Mouse (Mus musculus): ENCODE data around the gene Cela3b. TPM values are rescaled to one million over a fixed set of nuclear protein-coding genes. Genes with fewer than 3 reads are reported as not detected.

Gene Cela3b
- polyA plus RNA-seq, 1 experiment from 2014 or later, result 0.42 TPM

- H3K9me3 ChIP-seq (ENCODE audit: low read length), result 0 out of 2 replicates have a peak, but pooled peaks cover 2% of the 10 kb centered on the region
- H3K27me3 ChIP-seq (ENCODE audit: insufficient read depth, low read length), result no peaks in the 10 kb centered on the region
- DNase-seq (no peak), ATAC-seq (no peak)
- no peak overlapping the region for H3K4me3 ChIP-seq (ENCODE audit: low read depth, low read length)
- no peaks in the 10 kb centered on the region for H3K36me3 ChIP-seq (replicated peaks; ENCODE audit: insufficient read depth, low read length)
- no peak overlapping the region for H3K4me2 ChIP-seq (ENCODE audit: low read depth, low read length)
- peaks cover 12% of the 10 kb centered on the region for H3K4me1 ChIP-seq (ENCODE audit: insufficient read depth)
- no peak overlapping the region for H3K9ac ChIP-seq (replicated peaks)
- 84% methylated on average over 4 of the region's 4 CpGs for WGBS (ENCODE audit: insufficient replicate concordance)
- H3K27ac ChIP-seq (ENCODE audit: low read depth), result no peak overlapping the region
- TF ChIP-seq EP300 (IDR thresholded peaks at IDR 0.05; ENCODE audit: low read depth), result no peak
- TF ChIP-seq CTCF (IDR thresholded peaks at IDR 0.05; ENCODE audit: low read depth), result no peak
These were observed 40.1 kb downstream of the Cela3b start for GRCm38 (mm10) chr4:137390196-137390595.

- Histone ChIP-seq H3K4me3 (ENCODE audit: low read depth, low read length) (peak overlapping the region; percentile 85), H3K9ac (replicated peaks) (peak overlapping the region; percentile 74), H3K9me3 (ENCODE audit: low read length) (0 out of 2 replicates have a peak, but pooled peaks cover 2% of the 10 kb centered on the region), H3K36me3 (replicated peaks; ENCODE audit: insufficient read depth, low read length) (no peaks in the 10 kb centered on the region), H3K27me3 (ENCODE audit: insufficient read depth, low read length) (no peaks in the 10 kb centered on the region), H3K4me2 (ENCODE audit: low read depth, low read length) (peak overlapping the region; percentile 78), H3K27ac (ENCODE audit: low read depth) (peak overlapping the region; percentile 99), H3K4me1 (ENCODE audit: insufficient read depth) (peaks cover 12% of the 10 kb centered on the region)
- TF ChIP-seq CTCF (IDR thresholded peaks at IDR 0.05; ENCODE audit: low read depth), result no peak
- no peak for TF ChIP-seq EP300 (IDR thresholded peaks at IDR 0.05; ENCODE audit: low read depth)
- ATAC-seq (peak; percentile 72), DNase-seq (no peak)
- WGBS (ENCODE audit: insufficient replicate concordance), result 27% methylated on average over 6 of the region's 6 CpGs
These were observed 41.4 kb downstream of the Cela3b start for GRCm38 (mm10) chr4:137388983-137389382.

- Histone ChIP-seq H3K4me3 (ENCODE audit: low read depth, low read length) (peak overlapping the region; percentile 85), H3K27ac (ENCODE audit: low read depth) (peak overlapping the region; percentile 99), H3K9me3 (ENCODE audit: low read length) (0 out of 2 replicates have a peak, but pooled peaks cover 2% of the 10 kb centered on the region), H3K9ac (replicated peaks) (peak overlapping the region; percentile 74), H3K36me3 (replicated peaks; ENCODE audit: insufficient read depth, low read length) (no peaks in the 10 kb centered on the region), H3K4me1 (ENCODE audit: insufficient read depth) (peaks cover 12% of the 10 kb centered on the region), H3K4me2 (ENCODE audit: low read depth, low read length) (peak overlapping the region; percentile 78), H3K27me3 (ENCODE audit: insufficient read depth, low read length) (no peaks in the 10 kb centered on the region)
- ATAC-seq, result peak; percentile 88
- peak; percentile 90 for DNase-seq
- under 1% methylated on average over 46 of the region's 46 CpGs for WGBS (ENCODE audit: insufficient replicate concordance)
- TF ChIP-seq EP300 (IDR thresholded peaks at IDR 0.05; ENCODE audit: low read depth), result peak; percentile 64
- TF ChIP-seq CTCF (IDR thresholded peaks at IDR 0.05; ENCODE audit: low read depth), result peak; percentile 21
These were observed 42.1 kb downstream of the Cela3b start for GRCm38 (mm10) chr4:137388059-137388794.

- DNase-seq (no peak), ATAC-seq (no peak)
- H3K4me1 ChIP-seq (ENCODE audit: insufficient read depth), result peaks cover 12% of the 10 kb centered on the region
- H3K9me3 ChIP-seq (ENCODE audit: low read length), result 0 out of 2 replicates have a peak, but pooled peaks cover 2% of the 10 kb centered on the region
- H3K27me3 ChIP-seq (ENCODE audit: insufficient read depth, low read length), result no peaks in the 10 kb centered on the region
- peak overlapping the region; percentile 99 for H3K27ac ChIP-seq (ENCODE audit: low read depth)
- no peak for TF ChIP-seq CTCF (IDR thresholded peaks at IDR 0.05; ENCODE audit: low read depth)
- TF ChIP-seq EP300 (IDR thresholded peaks at IDR 0.05; ENCODE audit: low read depth), result no peak
- no peaks in the 10 kb centered on the region for H3K36me3 ChIP-seq (replicated peaks; ENCODE audit: insufficient read depth, low read length)
- WGBS (ENCODE audit: insufficient replicate concordance), result under 1% methylated on average over 20 of the region's 20 CpGs
- H3K9ac ChIP-seq (replicated peaks), result peak overlapping the region; percentile 74
- peak overlapping the region; percentile 85 for H3K4me3 ChIP-seq (ENCODE audit: low read depth, low read length)
- peak overlapping the region; percentile 78 for H3K4me2 ChIP-seq (ENCODE audit: low read depth, low read length)
These were observed 42.8 kb downstream of the Cela3b start for GRCm38 (mm10) chr4:137387482-137388058.

- Histone ChIP-seq H3K4me2 (ENCODE audit: low read depth, low read length) (peak overlapping the region; percentile 51), H3K36me3 (replicated peaks; ENCODE audit: insufficient read depth, low read length) (no peaks in the 10 kb centered on the region), H3K27ac (ENCODE audit: low read depth) (peak overlapping the region; percentile 66), H3K4me1 (ENCODE audit: insufficient read depth) (peaks cover 6% of the 10 kb centered on the region), H3K4me3 (ENCODE audit: low read depth, low read length) (peak overlapping the region; percentile 15; the same call in 1 of the 2 replicates), H3K9me3 (ENCODE audit: low read length) (no peaks in the 10 kb centered on the region), H3K27me3 (ENCODE audit: insufficient read depth, low read length) (no peaks in the 10 kb centered on the region), H3K9ac (replicated peaks) (no peak overlapping the region; the same call in 1 of the 2 replicates)
- TF ChIP-seq EP300 (IDR thresholded peaks at IDR 0.05; ENCODE audit: low read depth), result no peak
- no peak for TF ChIP-seq CTCF (IDR thresholded peaks at IDR 0.05; ENCODE audit: low read depth)
- DNase-seq, result no peak
- WGBS (ENCODE audit: insufficient replicate concordance), result 32% methylated on average over 15 of the region's 16 CpGs
- peak; percentile 90 for ATAC-seq
These were observed 49.4 kb downstream of the Cela3b start for GRCm38 (mm10) chr4:137380702-137381605.
